9 mouse cellular contexts compared by ENCODE assay signal in the genomic region with DNA sequence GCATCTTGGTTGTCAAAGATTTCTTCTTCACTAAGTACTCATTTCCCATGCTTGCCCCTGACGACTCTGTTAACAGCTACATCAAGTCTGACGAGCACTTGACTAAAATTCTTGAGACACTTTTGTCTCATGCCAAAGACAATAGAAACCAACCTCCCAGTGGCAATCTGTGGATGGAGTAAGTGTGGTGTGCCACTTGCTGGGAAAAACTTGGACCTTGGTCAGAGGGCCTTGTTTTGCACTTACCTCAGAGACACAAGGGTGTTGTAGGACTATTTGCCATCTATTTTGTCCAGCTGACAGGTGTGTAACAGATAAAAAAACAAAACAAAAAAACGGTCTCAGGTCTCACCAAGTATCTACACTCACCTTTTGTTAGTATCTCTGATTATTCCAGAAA. TPM values are rescaled to one million over a fixed set of nuclear protein-coding genes. Genes with fewer than 3 reads are reported as not detected.
DNase-seq lines count a peak whose midpoint lies in the region; ATAC-seq and TF ChIP-seq lines count a peak whose summit lies in the region.
"Had no signal": no experiment of that assay in that cellular context is flagged by ENCODE, and none has a peak within 500 bp of the region (broad histone marks: within the 10 kb centered on the region; RNA-seq: fewer than 3 reads in every experiment).

No protein-coding gene starts in this region.

- H3K9ac ChIP-seq in heart, embryonic 14.5 days (ENCODE audit: low read length): peak overlapping the region; percentile 6; the same call in 1 of the 2 replicates
- H3K9ac ChIP-seq in ES-Bruce4 (ENCODE audit: low read depth, poor library complexity, severe bottlenecking): no peak overlapping the region
- no peak overlapping the region for H3K9ac ChIP-seq in forebrain, embryonic 14.5 days (ENCODE audit: low read length)

- no peaks in the 10 kb centered on the region for H3K27me3 ChIP-seq in heart, embryonic 14.5 days (ENCODE audit: control insufficient read depth, insufficient read depth, low read length)
- H3K27me3 ChIP-seq in ES-Bruce4 (ENCODE audit: control insufficient read depth, insufficient read depth, low read length, poor library complexity, severe bottlenecking): no peaks in the 10 kb centered on the region
- no peaks in the 10 kb centered on the region for H3K27me3 ChIP-seq in forebrain, embryonic 14.5 days (replicated peaks; ENCODE audit: control insufficient read depth, insufficient read depth, low read length)

- no peak for ATAC-seq in heart, embryonic 14.5 days (ENCODE audit: insufficient number of reproducible peaks, insufficient read depth, low FRiP score, low read depth)
- no peak for ATAC-seq in forebrain, embryonic 14.5 days
- ATAC-seq in inflammation-experienced regulatory T-cells, adult 6 months: no peak

- WGBS in heart, embryonic 14.5 days: 16% methylated on average over 3 of the region's 3 CpGs
- 13% methylated on average over 3 of the region's 3 CpGs for whole genome bisulfite sequencing in forebrain, embryonic 14.5 days
- WGBS in macrophage (ENCODE audit: missing documents): 50% methylated on average over 3 of the region's 3 CpGs

- H3K36me3 ChIP-seq in heart, embryonic 14.5 days (ENCODE audit: control insufficient read depth, insufficient read depth, low read length): peaks cover 35% of the 10 kb centered on the region
- H3K36me3 ChIP-seq in ES-Bruce4 (ENCODE audit: control insufficient read depth, insufficient read depth, low read length, poor library complexity, severe bottlenecking) (peaks cover 15% of the 10 kb centered on the region), macrophage (ENCODE audit: inconsistent target) (peaks cover 18% of the 10 kb centered on the region; the same call in 1 of the 2 replicates)
- H3K36me3 ChIP-seq in forebrain, embryonic 14.5 days (ENCODE audit: control insufficient read depth, insufficient read depth, low read length): peaks cover 31% of the 10 kb centered on the region

- DNase-seq in heart, postnatal 4 days: no peak
- DNase-seq in forebrain, embryonic 14.5 days (ENCODE audit: low spot score): no peak
- no peak for DNase-seq in ovary, postnatal 10 days (ENCODE audit: low spot score)
- no peak for DNase-seq in embryo, embryonic 9.5 days (ENCODE audit: extremely low spot score)

- TF ChIP-seq CTCF in ES-Bruce4 (IDR thresholded peaks at IDR 0.05; ENCODE audit: low read depth, low read length): no peak

- no peak overlapping the region for H3K4me3 ChIP-seq in heart, embryonic 14.5 days (ENCODE audit: control insufficient read depth in 1 of 2, insufficient read depth in 1 of 2, low read depth in 1 of 2, low read length in 2 of 2)
- H3K4me3 ChIP-seq in ES-Bruce4 (ENCODE audit: low read depth, low read length) (no peak overlapping the region), macrophage (ENCODE audit: inconsistent target) (no peak overlapping the region)
- no peak overlapping the region for H3K4me3 ChIP-seq in forebrain, embryonic 14.5 days (ENCODE audit: low read depth, low read length)
- H3K4me3 ChIP-seq: megakaryocyte, embryonic 14.5 days had no signal

- no peak for TF ChIP-seq POLR2A in ES-Bruce4 (IDR thresholded peaks at IDR 0.05; ENCODE audit: insufficient read depth, low read length)

- H3K9me3 ChIP-seq in heart, embryonic 14.5 days (ENCODE audit: control insufficient read depth, low read length): no peaks in the 10 kb centered on the region
- H3K9me3 ChIP-seq in ES-Bruce4 (replicated peaks; ENCODE audit: control insufficient read depth, insufficient read depth, low read length, poor library complexity, severe bottlenecking): no peaks in the 10 kb centered on the region
- H3K9me3 ChIP-seq in forebrain, embryonic 14.5 days (replicated peaks; ENCODE audit: control insufficient read depth, low read length): no peaks in the 10 kb centered on the region
- H3K9me3 ChIP-seq: megakaryocyte, embryonic 14.5 days had no signal

- H3K27ac ChIP-seq in heart, embryonic 14.5 days (replicated peaks in 1 of 2; ENCODE audit: control insufficient read depth in 1 of 2, insufficient read depth in 1 of 2, low read depth in 2 of 2, low read length in 2 of 2): peak overlapping the region; percentile 62 to 81; a peak in 3 of 4 replicates
- peak overlapping the region; percentile 88 for H3K27ac ChIP-seq in ES-Bruce4 (ENCODE audit: insufficient read depth, low read length)
- peak overlapping the region; percentile 65 for H3K27ac ChIP-seq in forebrain, embryonic 14.5 days (ENCODE audit: low read depth, low read length)
- H3K27ac ChIP-seq in macrophage: peak overlapping the region; percentile 99; the same call in 1 of the 2 replicates

- TF ChIP-seq EP300 in ES-Bruce4 (IDR thresholded peaks at IDR 0.05; ENCODE audit: insufficient read depth, low read depth, low read length): no peak

- H3K4me2 ChIP-seq in heart, embryonic 14.5 days (ENCODE audit: low read length): peak overlapping the region; percentile 42
- peak overlapping the region; percentile 24; the same call in 1 of the 2 replicates for H3K4me2 ChIP-seq in forebrain, embryonic 14.5 days (ENCODE audit: low read length)

- peaks cover 9% of the 10 kb centered on the region; the same call in 1 of the 2 replicates for H3K79me2 ChIP-seq in macrophage (ENCODE audit: inconsistent target)

- peaks cover 20 to 43% of the 10 kb centered on the region in 2 experiments for H3K4me1 ChIP-seq in heart, embryonic 14.5 days (ENCODE audit: control insufficient read depth in 2 of 2, insufficient read depth in 2 of 2, low read length in 2 of 2)
- peaks cover 13% of the 10 kb centered on the region for H3K4me1 ChIP-seq in ES-Bruce4 (ENCODE audit: control insufficient read depth, insufficient read depth, low read length)
- peaks cover 31% of the 10 kb centered on the region for H3K4me1 ChIP-seq in forebrain, embryonic 14.5 days (ENCODE audit: control insufficient read depth, insufficient read depth, low read length)

RNA-seq across cellular contexts. Expression of a gene that starts 3.7 kb away (rescaled TPM):
- 11.6 and 12.1 TPM in 2 replicates for polyA plus RNA-seq in heart, embryonic 14.5 days (2014; fragmentation: Nextera tagmentation; extraction: Ambion mirVana)
- 10 to 100 TPM in 1 of 2 experiments, 1 to 10 TPM in 1; 9.8 to 12.0 TPM for total RNA-seq in heart, postnatal 4 days (2021)
- polyA plus RNA-seq in ES-Bruce4 (2011; ENCODE audit: insufficient read depth, insufficient read length, low read depth, missing spikeins): 12.8 and 15.2 TPM in 2 replicates
- polyA plus RNA-seq in forebrain, embryonic 14.5 days (2014; fragmentation: Nextera tagmentation; extraction: Ambion mirVana): 7.0 and 8.1 TPM in 2 replicates
- total RNA-seq in macrophage (2018; cell fraction: chromatin; rRNA removed): 10 to 100 TPM; 11.7 to 99.4 (median 23.3) TPM
- 10 to 100 TPM in 21 of 26 experiments, 1 to 10 TPM in 5; 7.2 to 20.6 (median 13.0) TPM for total RNA-seq in macrophage (2018; cell fraction: cytosol; rRNA removed)
- 10 to 100 TPM; 16.8 to 80.0 (median 28.9) TPM for total RNA-seq in macrophage (2018; cell fraction: nucleus; rRNA removed)
- 3.4 to 11.0 TPM (median 7.7 TPM) in 3 replicates for polyA plus RNA-seq in macrophage (2018)
- 10 to 100 TPM; 10.3 to 13.8 (median 11.3) TPM for polyA plus RNA-seq in inflammation-experienced regulatory T-cells, adult 6 months (2017; shearing (Covaris generic))

RNA-seq across cellular contexts. Expression of a gene that starts 26.2 kb away (rescaled TPM):
- polyA plus RNA-seq in heart, embryonic 14.5 days (2014; fragmentation: Nextera tagmentation; extraction: Ambion mirVana): 3.4 and 4.7 TPM in 2 replicates
- 10 to 100 TPM; 21.4 to 22.1 TPM for total RNA-seq in heart, postnatal 4 days (2021)
- polyA plus RNA-seq in ES-Bruce4 (2011; ENCODE audit: insufficient read depth, insufficient read length, low read depth, missing spikeins): 34.4 and 43.8 TPM in 2 replicates
- 2.0 and 2.5 TPM in 2 replicates for polyA plus RNA-seq in forebrain, embryonic 14.5 days (2014; fragmentation: Nextera tagmentation; extraction: Ambion mirVana)
- 100 to 1,000 TPM in 6 of 26 experiments, 10 to 100 TPM in 20; 33.1 to 176 (median 55.0) TPM for total RNA-seq in macrophage (2018; cell fraction: chromatin; rRNA removed)
- total RNA-seq in macrophage (2018; cell fraction: cytosol; rRNA removed): 10 to 100 TPM; 12.1 to 36.4 (median 19.1) TPM
- total RNA-seq in macrophage (2018; cell fraction: nucleus; rRNA removed): 100 to 1,000 TPM in 3 of 26 experiments, 10 to 100 TPM in 23; 29.4 to 155 (median 46.0) TPM
- polyA plus RNA-seq in macrophage (2018): 15.6 to 22.3 TPM (median 19.4 TPM) in 3 replicates
- 10 to 100 TPM; 22.8 to 25.9 (median 23.1) TPM for polyA plus RNA-seq in inflammation-experienced regulatory T-cells, adult 6 months (2017; shearing (Covaris generic))
